Mouse (Mus musculus): ENCODE data around the gene Smox.

GRCm38 (mm10) chr2:131538341-131538740 lies 47.0 kb downstream of the Smox start:
- no peak for TF ChIP-seq CTCF (IDR thresholded peaks at IDR 0.05; ENCODE audit: control insufficient read depth, insufficient read depth, insufficient replicate concordance, low read depth, low read length)
- peak; percentile 89; the same call in 1 of the 2 replicates for TF ChIP-seq POLR2A (IDR thresholded peaks at IDR 0.05; ENCODE audit: control insufficient read depth, low read depth, low read length)
